Mouse (Mus musculus): Measurements from ENCODE around the gene Slc6a6. TPM values are rescaled to one million over a fixed set of nuclear protein-coding genes. Genes with fewer than 3 reads are reported as not detected.

The Slc6a6 gene
- total and polyA plus RNA-seq, 3 experiments: 54.6 to 90.0 TPM; not detected in 1

GRCm38 (mm10) chr6:91646822-91647221, 37.0 kb upstream of the Slc6a6 start:
- TF ChIP-seq MAZ (IDR thresholded peaks at IDR 0.05; ENCODE audit: low read depth, low read length) (no peak), TAL1 (IDR thresholded peaks at IDR 0.05; ENCODE audit: low read length) (no peak), EP300 (IDR thresholded peaks at IDR 0.05; ENCODE audit: low read depth in 1 of 2, low read length in 2 of 2) (no peak), MYB (IDR thresholded peaks at IDR 0.05; ENCODE audit: low read depth, low read length) (no peak), GABPA (IDR thresholded peaks at IDR 0.05; ENCODE audit: low read depth, low read length) (no peak), USF2 (IDR thresholded peaks at IDR 0.05; ENCODE audit: borderline replicate concordance in 1 of 2, insufficient read depth in 1 of 2, low read depth in 1 of 2, low read length in 2 of 2) (no peak), CHD2 (IDR thresholded peaks at IDR 0.05; ENCODE audit: low read length) (no peak), MYC (IDR thresholded peaks at IDR 0.05; ENCODE audit: low read depth, low read length) (no peak), MXI1 (IDR thresholded peaks at IDR 0.05; ENCODE audit: low read depth, low read length) (no peak)
- H3K36me3 ChIP-seq (ENCODE audit: control insufficient read depth in 1 of 2, insufficient read depth in 2 of 2, low read length in 2 of 2): no peaks in the 10 kb centered on the region
- no peak for DNase-seq (ENCODE audit: low read depth, low spot score)
- H3K9me3 ChIP-seq (replicated peaks; ENCODE audit: insufficient read depth, low read length): no peaks in the 10 kb centered on the region
- H3K79me2 ChIP-seq (ENCODE audit: control insufficient read depth, insufficient read depth, low read length, poor library complexity): no peaks in the 10 kb centered on the region
- H3K27ac ChIP-seq (ENCODE audit: control insufficient read depth, low read depth, low read length): no peak overlapping the region
- no peak overlapping the region for H3K4me3 ChIP-seq (ENCODE audit: control insufficient read depth in 1 of 2, insufficient read depth in 1 of 2, low read depth in 2 of 2, low read length in 2 of 2)
- no peak overlapping the region for H3K9ac ChIP-seq (ENCODE audit: control insufficient read depth, low read depth, low read length, poor library complexity, severe bottlenecking)
- no peaks in the 10 kb centered on the region for H3K4me1 ChIP-seq (ENCODE audit: control insufficient read depth in 1 of 2, insufficient read depth in 2 of 2, low read length in 2 of 2)
- no peaks in the 10 kb centered on the region; a peak in 2 of 4 replicates for H3K27me3 ChIP-seq (ENCODE audit: control insufficient read depth in 1 of 2, insufficient read depth in 2 of 2, low read length in 2 of 2)

DNA sequence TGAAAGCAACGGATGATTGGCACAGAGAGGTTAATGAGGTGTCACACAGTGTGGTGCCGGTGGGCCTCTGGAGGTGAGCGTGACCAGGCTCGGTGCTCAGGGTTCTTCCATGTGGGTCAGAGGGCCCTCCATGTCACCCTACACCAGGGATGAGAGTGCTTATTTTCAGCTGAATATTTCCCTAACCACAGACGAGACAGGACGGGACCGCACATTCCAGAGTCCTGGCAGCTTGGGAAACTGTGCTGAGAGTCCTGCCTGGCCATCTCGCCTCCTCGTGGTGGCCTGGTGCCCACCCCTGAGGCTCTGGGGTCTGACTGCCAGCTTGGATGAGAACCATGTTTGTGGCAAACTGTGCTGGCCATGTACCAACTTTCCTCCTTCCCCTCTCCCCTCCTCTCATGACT, 36.5 kb upstream of the Slc6a6 start:
- Histone ChIP-seq H3K79me2 (ENCODE audit: control insufficient read depth, insufficient read depth, low read length, poor library complexity) (no peaks in the 10 kb centered on the region), H3K4me1 (ENCODE audit: control insufficient read depth in 1 of 2, insufficient read depth in 2 of 2, low read length in 2 of 2) (no peaks in the 10 kb centered on the region), H3K27me3 (ENCODE audit: control insufficient read depth in 1 of 2, insufficient read depth in 2 of 2, low read length in 2 of 2) (no peaks in the 10 kb centered on the region; a peak in 2 of 4 replicates), H3K27ac (ENCODE audit: control insufficient read depth, low read depth, low read length) (no peak overlapping the region), H3K9me3 (replicated peaks; ENCODE audit: insufficient read depth, low read length) (no peaks in the 10 kb centered on the region), H3K9ac (ENCODE audit: control insufficient read depth, low read depth, low read length, poor library complexity, severe bottlenecking) (no peak overlapping the region), H3K4me3 (ENCODE audit: control insufficient read depth in 1 of 2, insufficient read depth in 1 of 2, low read depth in 2 of 2, low read length in 2 of 2) (no peak overlapping the region), H3K36me3 (ENCODE audit: control insufficient read depth in 1 of 2, insufficient read depth in 2 of 2, low read length in 2 of 2) (no peaks in the 10 kb centered on the region)
- TF ChIP-seq TAL1 (IDR thresholded peaks at IDR 0.05; ENCODE audit: low read length) (no peak), ZNF384 (IDR thresholded peaks at IDR 0.05; ENCODE audit: low read depth, low read length) (no peak), ELF1 (IDR thresholded peaks at IDR 0.05; ENCODE audit: low read depth, low read length) (no peak), ZKSCAN1 (IDR thresholded peaks at IDR 0.05; ENCODE audit: low read depth, low read length) (no peak), MYC (IDR thresholded peaks at IDR 0.05; ENCODE audit: low read depth, low read length) (no peak), ETS1 (IDR thresholded peaks at IDR 0.05; ENCODE audit: low read depth, low read length) (no peak)
- no peak for DNase-seq (ENCODE audit: low read depth, low spot score)

DNA sequence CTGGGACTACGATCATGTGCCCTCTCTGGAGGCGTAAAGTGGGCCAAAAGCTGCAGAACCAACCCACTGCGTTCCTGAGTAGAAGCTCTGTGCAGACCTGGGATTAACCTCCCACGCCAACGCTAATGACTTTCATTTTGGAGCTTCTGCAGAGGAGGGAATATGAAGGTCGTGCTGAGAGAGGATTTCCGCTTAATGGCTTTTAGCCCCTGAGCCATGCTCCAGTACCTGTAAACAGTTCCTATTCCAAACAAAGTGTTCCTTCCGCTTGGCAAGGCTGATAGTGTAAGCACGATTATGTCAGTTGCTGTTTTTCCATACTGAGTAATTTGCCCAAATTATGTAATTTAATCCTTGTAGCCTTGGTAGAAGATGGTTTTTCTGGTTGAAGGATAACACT, 33.6 kb upstream of the Slc6a6 start:
- Histone ChIP-seq H3K36me3 (ENCODE audit: control insufficient read depth in 1 of 2, insufficient read depth in 2 of 2, low read length in 2 of 2) (no peaks in the 10 kb centered on the region), H3K4me1 (ENCODE audit: control insufficient read depth in 1 of 2, insufficient read depth in 2 of 2, low read length in 2 of 2) (no peaks in the 10 kb centered on the region), H3K27ac (ENCODE audit: control insufficient read depth, low read depth, low read length) (no peak overlapping the region), H3K9ac (ENCODE audit: control insufficient read depth, low read depth, low read length, poor library complexity, severe bottlenecking) (no peak overlapping the region), H3K79me2 (ENCODE audit: control insufficient read depth, insufficient read depth, low read length, poor library complexity) (no peaks in the 10 kb centered on the region), H3K4me3 (ENCODE audit: control insufficient read depth in 1 of 2, insufficient read depth in 1 of 2, low read depth in 2 of 2, low read length in 2 of 2) (no peak overlapping the region), H3K9me3 (replicated peaks; ENCODE audit: insufficient read depth, low read length) (no peaks in the 10 kb centered on the region), H3K27me3 (ENCODE audit: control insufficient read depth in 1 of 2, insufficient read depth in 2 of 2, low read length in 2 of 2) (peaks cover 0 to 5% of the 10 kb centered on the region in 2 experiments; a peak in 3 of 4 replicates)
- DNase-seq (ENCODE audit: low read depth, low spot score): no peak
- no peak for TF ChIP-seq SMC3 (IDR thresholded peaks at IDR 0.05; ENCODE audit: low read depth, low read length)
- no peak for TF ChIP-seq CHD2 (IDR thresholded peaks at IDR 0.05; ENCODE audit: low read length)
- TF ChIP-seq KAT2A (conservative IDR thresholded peaks at IDR 0.05; ENCODE audit: low read depth, low read length): no peak
- no peak for TF ChIP-seq MAX (IDR thresholded peaks at IDR 0.05; ENCODE audit: low read length)
- no peak for TF ChIP-seq USF2 (IDR thresholded peaks at IDR 0.05; ENCODE audit: borderline replicate concordance in 1 of 2, insufficient read depth in 1 of 2, low read depth in 1 of 2, low read length in 2 of 2)
- TF ChIP-seq UBTF (IDR thresholded peaks at IDR 0.05; ENCODE audit: borderline replicate concordance, insufficient read depth, low read depth, low read length): no peak
- TF ChIP-seq ELF1 (IDR thresholded peaks at IDR 0.05; ENCODE audit: low read depth, low read length): no peak
- TF ChIP-seq SIN3A (IDR thresholded peaks at IDR 0.05; ENCODE audit: low read length): no peak
- no peak for TF ChIP-seq POLR2AphosphoS2 (IDR thresholded peaks at IDR 0.05; ENCODE audit: low read length)
- no peak for TF ChIP-seq HCFC1 (IDR thresholded peaks at IDR 0.05; ENCODE audit: low read depth, low read length)
